Mouse (Mus musculus) hindbrain, embryonic 12.5 days (tissue): ENCODE results near the gene Hectd4. TPM values are rescaled to one million over a fixed set of nuclear protein-coding genes. Genes with fewer than 3 reads are reported as not detected.
"Not testable (repeated sequence)": the region's sequence is repeated elsewhere in the genome, so short reads cannot be mapped to it uniquely, and the experiment has no call there.

Experiments used
- ATAC-seq: fragments of 200-750 bp; cut with Nextera tagmentation; 2 replicates; pipeline ENCODE4 v1.8.0; 2017; ENCODE audit warnings: moderate TSS enrichment; ENCODE audit not compliant: low FRiP score
- H3K27ac ChIP-seq: fragments of 300-500 bp; sonication (generic); 2 replicates; pipeline ENCODE4 v1.5.1; 2016; ENCODE audit warnings: mild to moderate bottlenecking
- H3K27me3 ChIP-seq: fragments of 300-500 bp; sonication (generic); 2 replicates; pipeline ENCODE4 v1.6.1; 2016; ENCODE audit warnings: mild to moderate bottlenecking
- H3K36me3 ChIP-seq: fragments of 300-500 bp; sonication (generic); 2 replicates; pipeline ENCODE4 v1.6.1; 2016; ENCODE audit warnings: mild to moderate bottlenecking
- H3K4me1 ChIP-seq: fragments of 300-500 bp; sonication (generic); 2 replicates; pipeline ENCODE4 v1.6.1; 2016
- H3K4me2 ChIP-seq: fragments of 300-500 bp; sonication (generic); replicated peaks from 2 replicates; pipeline ENCODE4 v1.6.1; 2016; ENCODE audit warnings: mild to moderate bottlenecking
- H3K4me3 ChIP-seq: fragments of 300-500 bp; sonication (generic); 2 replicates; pipeline ENCODE4 v1.5.1; 2016; ENCODE audit warnings: mild to moderate bottlenecking
- H3K9ac ChIP-seq: fragments of 300-500 bp; sonication (generic); 2 replicates; pipeline ENCODE4 v1.6.1; 2016; ENCODE audit warnings: mild to moderate bottlenecking, moderate library complexity
- H3K9me3 ChIP-seq: fragments of 300-500 bp; sonication (generic); replicated peaks from 2 replicates; pipeline ENCODE4 v1.6.1; 2016; ENCODE audit warnings: mild to moderate bottlenecking
- WGBS: fragments of 180-500 bp; shearing (Covaris S2); methylation state at CpG from one replicate; pipeline ENCODE4 v1.1.7; 2016; 5-methylcytosine and 5-hydroxymethylcytosine counted together
- polyA plus RNA-seq: library from polyadenylated mRNA; unstranded; fragments of >200 nt; fragmentation: Nextera tagmentation; extraction: Ambion mirVana; gene quantifications from 2 replicates; pipeline ENCODE4 v1.2.1, GENCODE M21; 2016

The Hectd4 gene
- polyA plus RNA-seq, 1 experiment from 2014 or later = 16.4 TPM

- Histone ChIP-seq H3K4me2 (no peak overlapping the region), H3K27ac (no peak overlapping the region), H3K4me3 (no peak overlapping the region), H3K4me1 (0 out of 2 replicates have a peak, but pooled peaks cover 3% of the 10 kb centered on the region), H3K9me3 (no peaks in the 10 kb centered on the region), H3K9ac (no peak overlapping the region), H3K27me3 (no peaks in the 10 kb centered on the region), H3K36me3 (peaks cover 95% of the 10 kb centered on the region)
- 55% methylated on average over 7 of the region's 7 CpGs for WGBS
- no peak for ATAC-seq
Measured at GRCm38 (mm10) chr5:121340965-121341473, 121.0 kb downstream of the Hectd4 start.

- 93% methylated on average over 11 of the region's 11 CpGs for WGBS
- Histone ChIP-seq H3K27ac (no peak overlapping the region), H3K9ac (no peak overlapping the region), H3K36me3 (peaks cover 90% of the 10 kb centered on the region), H3K9me3 (no peaks in the 10 kb centered on the region), H3K4me3 (no peak overlapping the region), H3K4me2 (no peak overlapping the region), H3K4me1 (0 out of 2 replicates have a peak, but pooled peaks cover 3% of the 10 kb centered on the region), H3K27me3 (no peaks in the 10 kb centered on the region)
- ATAC-seq = no peak
Measured at GRCm38 (mm10) chr5:121342490-121342889, 122.5 kb downstream of the Hectd4 start.

- WGBS = 97% methylated on average over 8 of the region's 8 CpGs
- no peaks in the 10 kb centered on the region for H3K9me3 ChIP-seq
- peaks cover 90% of the 10 kb centered on the region for H3K36me3 ChIP-seq
- no peak overlapping the region for H3K4me2 ChIP-seq
- H3K9ac ChIP-seq = no peak overlapping the region
- 0 out of 2 replicates have a peak, but pooled peaks cover 3% of the 10 kb centered on the region for H3K4me1 ChIP-seq
- no peaks in the 10 kb centered on the region for H3K27me3 ChIP-seq
- ATAC-seq = no peak
- H3K27ac ChIP-seq = no peak overlapping the region
- no peak overlapping the region for H3K4me3 ChIP-seq
Measured at GRCm38 (mm10) chr5:121343997-121344396, 124.0 kb downstream of the Hectd4 start.

GRCm38 (mm10) chr5:121359229-121359628 lies 139.2 kb downstream of the Hectd4 start:
- Histone ChIP-seq H3K27ac (no peak overlapping the region), H3K9ac (no peak overlapping the region), H3K27me3 (no peaks in the 10 kb centered on the region), H3K4me2 (no peak overlapping the region), H3K4me1 (no peaks in the 10 kb centered on the region), H3K9me3 (no peaks in the 10 kb centered on the region), H3K36me3 (peaks cover 99% of the 10 kb centered on the region), H3K4me3 (no peak overlapping the region)
- 81% methylated on average over 9 of the region's 9 CpGs for WGBS
- ATAC-seq = no peak

GRCm38 (mm10) chr5:121361696-121362095 lies 141.7 kb downstream of the Hectd4 start:
- H3K27me3 ChIP-seq = no peaks in the 10 kb centered on the region
- H3K4me2 ChIP-seq = no peak overlapping the region
- no peaks in the 10 kb centered on the region for H3K9me3 ChIP-seq
- H3K4me3 ChIP-seq = no peak overlapping the region
- H3K27ac ChIP-seq = no peak overlapping the region
- 88% methylated on average over 5 of the region's 5 CpGs for WGBS
- no peak overlapping the region for H3K9ac ChIP-seq
- H3K4me1 ChIP-seq = no peaks in the 10 kb centered on the region
- H3K36me3 ChIP-seq = peaks cover 99% of the 10 kb centered on the region
- no peak for ATAC-seq

GRCm38 (mm10) chr5:121363441-121363840 lies 143.4 kb downstream of the Hectd4 start:
- no peak overlapping the region for H3K4me2 ChIP-seq

GRCm38 (mm10) chr5:121366449-121367225 lies 146.6 kb downstream of the Hectd4 start:
- no peak for ATAC-seq
- Histone ChIP-seq H3K9ac (no peak overlapping the region), H3K4me1 (no peaks in the 10 kb centered on the region), H3K9me3 (no peaks in the 10 kb centered on the region), H3K27ac (no peak overlapping the region), H3K4me3 (no peak overlapping the region), H3K4me2 (no peak overlapping the region), H3K27me3 (no peaks in the 10 kb centered on the region), H3K36me3 (peaks cover 90% of the 10 kb centered on the region)
- WGBS = 86% methylated on average over 16 of the region's 16 CpGs

More at GRCm38 (mm10) chr5:121363441-121363840, 143.4 kb downstream of the Hectd4 start:
- ATAC-seq = no peak
- no peak overlapping the region for H3K27ac ChIP-seq
- H3K4me3 ChIP-seq = no peak overlapping the region
- H3K27me3 ChIP-seq = no peaks in the 10 kb centered on the region
- peaks cover 98% of the 10 kb centered on the region for H3K36me3 ChIP-seq
- no peaks in the 10 kb centered on the region for H3K4me1 ChIP-seq
- H3K9me3 ChIP-seq = no peaks in the 10 kb centered on the region
- no peak overlapping the region for H3K9ac ChIP-seq
- WGBS = 96% methylated on average over 7 of the region's 7 CpGs

- Histone ChIP-seq H3K4me3 (no peak overlapping the region), H3K9me3 (no peaks in the 10 kb centered on the region), H3K4me2 (no peak overlapping the region), H3K36me3 (peaks cover 90% of the 10 kb centered on the region), H3K4me1 (no peaks in the 10 kb centered on the region), H3K27ac (no peak overlapping the region), H3K9ac (no peak overlapping the region), H3K27me3 (no peaks in the 10 kb centered on the region)
- ATAC-seq = no peak
- 87% methylated on average over 4 of the region's 4 CpGs for WGBS
Measured at GRCm38 (mm10) chr5:121367255-121367654, 147.2 kb downstream of the Hectd4 start.

GRCm38 (mm10) chr5:121371712-121372111 lies 151.7 kb downstream of the Hectd4 start:
- no peaks in the 10 kb centered on the region for H3K27me3 ChIP-seq
- no peaks in the 10 kb centered on the region for H3K4me1 ChIP-seq
- no peak overlapping the region for H3K27ac ChIP-seq
- H3K36me3 ChIP-seq = peaks cover 85% of the 10 kb centered on the region
- no peak overlapping the region for H3K9ac ChIP-seq
- H3K9me3 ChIP-seq = no peaks in the 10 kb centered on the region
- WGBS = 91% methylated on average over 6 of the region's 6 CpGs
- no peak overlapping the region for H3K4me3 ChIP-seq
- H3K4me2 ChIP-seq = no peak overlapping the region
- ATAC-seq = no peak

- H3K27me3 ChIP-seq = no peaks in the 10 kb centered on the region
- ATAC-seq = no peak
- no peak overlapping the region for H3K9ac ChIP-seq
- no peak overlapping the region for H3K27ac ChIP-seq
- no peaks in the 10 kb centered on the region for H3K9me3 ChIP-seq
- H3K4me3 ChIP-seq = no peak overlapping the region
- H3K36me3 ChIP-seq = peaks cover 88% of the 10 kb centered on the region
- 89% methylated on average over 3 of the region's 3 CpGs for WGBS
- no peak overlapping the region for H3K4me2 ChIP-seq
- H3K4me1 ChIP-seq = no peaks in the 10 kb centered on the region
Measured at GRCm38 (mm10) chr5:121374790-121375189, 154.8 kb downstream of the Hectd4 start.

GRCm38 (mm10) chr5:121376972-121377371 lies 157.0 kb downstream of the Hectd4 start:
- 74% methylated on average over 5 of the region's 5 CpGs for WGBS
- H3K27ac ChIP-seq, ATAC-seq, H3K4me1 ChIP-seq, H3K9ac ChIP-seq, H3K27me3 ChIP-seq, H3K9me3 ChIP-seq, H3K4me2 ChIP-seq, H3K4me3 ChIP-seq: not testable (repeated sequence)
- peaks cover 92% of the 10 kb centered on the region for H3K36me3 ChIP-seq

- Histone ChIP-seq H3K4me1 (peaks cover 7% of the 10 kb centered on the region), H3K36me3 (peaks cover 80% of the 10 kb centered on the region), H3K27ac (no peak overlapping the region), H3K4me2 (no peak overlapping the region), H3K27me3 (no peaks in the 10 kb centered on the region), H3K4me3 (no peak overlapping the region), H3K9me3 (peaks cover 5% of the 10 kb centered on the region), H3K9ac (no peak overlapping the region)
- no peak for ATAC-seq
- WGBS = 95% methylated on average over 13 of the region's 13 CpGs
Measured at GRCm38 (mm10) chr5:121378678-121379256, 158.7 kb downstream of the Hectd4 start.
